Mouse (Mus musculus) MEL (cell line): ENCODE data around the gene Il25.

ENCODE experiments used
- CHD2 ChIP-seq: IDR thresholded peaks from 2 replicates; pipeline ENCODE4 v1.6.1; 2011; ENCODE audit warnings: low read length, improper control_type of control experiment
- CTCF ChIP-seq, 3 experiments: IDR thresholded peaks in 2 of 3; conservative IDR thresholded peaks in 1 of 3; 2 replicates each; pipeline ENCODE4 v1.5.1; 2011 to 2012; ENCODE audit warnings: low read length in 3 of 3, low read depth in 2 of 3, mild to moderate bottlenecking in 2 of 3, improper control_type of control experiment in 1 of 3, inconsistent platforms in 1 of 3, mixed read lengths in 1 of 3, moderate library complexity in 1 of 3; ENCODE audit not compliant: control insufficient read depth in 1 of 3, insufficient read depth in 1 of 3, poor library complexity in 1 of 3, severe bottlenecking in 1 of 3
- EP300 ChIP-seq, 2 experiments: IDR thresholded peaks; 2 replicates each; pipeline ENCODE4 v1.6.1; 2011; ENCODE audit warnings: improper control_type of control experiment in 2 of 2, low read length in 2 of 2, low read depth in 1 of 2, mild to moderate bottlenecking in 1 of 2
- GABPA ChIP-seq: IDR thresholded peaks from 2 replicates; pipeline ENCODE4 v1.6.1; 2012; ENCODE audit warnings: low read depth, mild to moderate bottlenecking, inconsistent platforms, low read length, improper control_type of control experiment, moderate library complexity
- GATA1 ChIP-seq: IDR thresholded peaks from 2 replicates; pipeline ENCODE4 v1.6.1; 2011; ENCODE audit warnings: low read depth, low read length, improper control_type of control experiment
- JUND ChIP-seq: IDR thresholded peaks from 2 replicates; pipeline ENCODE4 v1.6.1; 2011; ENCODE audit warnings: low read depth, mild to moderate bottlenecking, improper control_type of control experiment, low read length
- MAX ChIP-seq: IDR thresholded peaks from 2 replicates; pipeline ENCODE4 v1.6.1; 2011; ENCODE audit warnings: low read length, improper control_type of control experiment
- MAZ ChIP-seq: IDR thresholded peaks from 2 replicates; pipeline ENCODE4 v1.6.1; 2012; ENCODE audit warnings: low read depth, mild to moderate bottlenecking, inconsistent platforms, low read length, improper control_type of control experiment
- NELFE ChIP-seq: IDR thresholded peaks from 2 replicates; pipeline ENCODE4 v1.6.1; 2011; ENCODE audit warnings: low read depth, low read length, improper control_type of control experiment
- TCF12 ChIP-seq: IDR thresholded peaks from 2 replicates; pipeline ENCODE4 v1.6.1; 2014; ENCODE audit warnings: low read depth, mild to moderate bottlenecking, inconsistent platforms, low read length, improper control_type of control experiment, moderate library complexity
- USF1 ChIP-seq: IDR thresholded peaks from 2 replicates; pipeline ENCODE4 v1.6.1; 2014; ENCODE audit warnings: low read depth, mild to moderate bottlenecking, inconsistent platforms, low read length, improper control_type of control experiment, moderate library complexity

DNA sequence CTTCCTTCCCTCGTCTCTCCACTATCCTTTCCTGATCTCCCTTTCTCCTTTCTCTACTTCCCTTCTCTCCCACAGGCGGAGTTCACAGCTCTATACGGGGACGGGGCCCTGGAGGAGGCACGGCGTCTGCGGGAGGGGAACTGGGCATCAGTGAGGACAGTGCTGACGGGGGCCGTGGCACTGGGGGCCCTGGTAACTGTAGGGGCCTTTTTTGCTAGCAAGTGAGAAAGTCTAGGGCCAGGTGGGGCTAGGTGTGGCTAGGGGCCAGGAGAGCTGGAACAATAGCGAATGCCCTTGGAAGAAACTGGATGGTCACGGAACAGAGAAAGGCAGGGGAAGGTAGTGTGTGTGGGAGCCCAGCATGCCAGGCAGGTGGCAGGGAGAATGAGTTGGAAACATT is 47.2 kb upstream of the Il25 start:
- no peak for TF ChIP-seq EP300 (IDR thresholded peaks at IDR 0.05; ENCODE audit: low read depth in 1 of 2, low read length in 2 of 2)
- TF ChIP-seq MAZ: no peak
- TF ChIP-seq JUND: no peak
- TF ChIP-seq CHD2: no peak
- TF ChIP-seq MAX: no peak
- TF ChIP-seq CTCF (IDR thresholded peaks at IDR 0.05 in 2 of 3, conservative IDR thresholded peaks at IDR 0.05 in 1 of 3; ENCODE audit: control insufficient read depth in 1 of 3, insufficient read depth in 1 of 3, low read depth in 2 of 3, low read length in 3 of 3, poor library complexity in 1 of 3, severe bottlenecking in 1 of 3): no peak
- no peak for TF ChIP-seq TCF12
- TF ChIP-seq GATA1: no peak
- TF ChIP-seq NELFE: no peak
- TF ChIP-seq GABPA: no peak
- TF ChIP-seq USF1: no peak
